Mouse (Mus musculus) heart, embryonic 16.5 days (tissue): ENCODE data around the gene Olfr641. TPM values are rescaled to one million over a fixed set of nuclear protein-coding genes. Genes with fewer than 3 reads are reported as not detected.

ENCODE experiments used
- ATAC-seq: fragments of 200-750 bp; cut with Nextera tagmentation; replicated peaks from 2 replicates; pipeline ENCODE4 v1.8.0; 2017; ENCODE audit warnings: moderate number of reproducible peaks; ENCODE audit not compliant: insufficient read depth, low FRiP score; ENCODE audit errors: extremely low read depth
- H3K27ac ChIP-seq: fragments of 300-500 bp; sonication (generic); 2 replicates; pipeline ENCODE4 v1.5.1; 2014; ENCODE audit warnings: mild to moderate bottlenecking, low read length, control low read depth, moderate library complexity
- H3K27me3 ChIP-seq: fragments of 300-500 bp; sonication (generic); 2 replicates; pipeline ENCODE4 v1.6.1; 2014; ENCODE audit warnings: low read length, mixed read lengths; ENCODE audit not compliant: control insufficient read depth, insufficient read depth
- H3K36me3 ChIP-seq: fragments of 300-500 bp; sonication (generic); 2 replicates; pipeline ENCODE4 v1.6.1; 2014; ENCODE audit not compliant: control insufficient read depth, insufficient read depth
- H3K4me1 ChIP-seq: fragments of 300-500 bp; sonication (generic); 2 replicates; pipeline ENCODE4 v1.6.1; 2014; ENCODE audit warnings: low read length, mixed read lengths; ENCODE audit not compliant: control insufficient read depth, insufficient read depth
- H3K4me2 ChIP-seq: fragments of 300-500 bp; sonication (generic); 2 replicates; pipeline ENCODE4 v1.6.1; 2014; ENCODE audit warnings: low read depth, mild to moderate bottlenecking, control low read depth, low read length
- H3K4me3 ChIP-seq: fragments of 300-500 bp; sonication (generic); 2 replicates; pipeline ENCODE4 v1.5.1; 2014; ENCODE audit warnings: mild to moderate bottlenecking, control low read depth, low read length
- H3K9ac ChIP-seq: fragments of 300-500 bp; sonication (generic); 2 replicates; pipeline ENCODE4 v1.6.1; 2014; ENCODE audit warnings: low read length, control low read depth
- H3K9me3 ChIP-seq: fragments of 300-500 bp; sonication (generic); replicated peaks from 2 replicates; pipeline ENCODE4 v1.6.1; 2016; ENCODE audit warnings: low read length; ENCODE audit not compliant: control insufficient read depth
- WGBS: fragments of 180-500 bp; shearing (Covaris S2); extraction: QIAGEN DNeasy Blood & Tissue Kit; methylation state at CpG from one replicate; pipeline ENCODE4 v1.1.7; 2014; 5-methylcytosine and 5-hydroxymethylcytosine counted together
- polyA plus RNA-seq: library from polyadenylated mRNA; unstranded; fragments of >200 nt; fragmentation: Nextera tagmentation; extraction: Ambion mirVana; gene quantifications from 2 replicates; pipeline ENCODE4 v1.2.1, GENCODE M21; 2015

The Olfr641 gene
- polyA plus RNA-seq: not detected in 2 replicates

DNA sequence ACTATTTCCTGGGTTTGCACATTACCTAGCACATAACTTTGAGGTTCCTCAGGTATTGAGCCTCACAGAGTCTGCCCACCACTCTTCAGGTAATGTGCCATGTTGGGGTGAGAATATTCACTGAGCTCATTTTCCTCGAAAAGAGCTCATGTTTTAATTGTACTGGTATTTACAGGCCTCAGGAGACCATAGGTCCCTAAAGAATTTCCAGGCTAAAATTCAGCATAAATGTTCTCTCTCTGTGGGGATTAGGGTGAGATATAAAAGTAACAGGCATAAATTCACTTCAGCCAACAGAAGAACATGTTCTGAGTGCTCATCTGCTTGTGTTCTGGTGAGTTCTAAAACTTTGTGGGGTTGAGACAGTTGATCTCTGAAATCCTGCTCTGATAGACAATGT, at the start of gene Olfr641:
Gene Olfr641 (plus strand): TSS at position 301 of the 400 bp plus-strand sequence.
- no peaks in the 10 kb centered on the region for H3K4me1 ChIP-seq
- no peaks in the 10 kb centered on the region for H3K27me3 ChIP-seq
- no peak for ATAC-seq
- H3K9me3 ChIP-seq: no peaks in the 10 kb centered on the region
- no peaks in the 10 kb centered on the region for H3K36me3 ChIP-seq
- H3K27ac ChIP-seq: no peak within 1 kb of the TSS
- H3K4me2 ChIP-seq: no peak within 1 kb of the TSS
- H3K9ac ChIP-seq: no peak within 1 kb of the TSS
- no peak within 1 kb of the TSS for H3K4me3 ChIP-seq
- 55% methylated on average over 1 of the region's 1 CpGs for WGBS

- Histone ChIP-seq H3K4me1 (no peaks in the 10 kb centered on the region), H3K36me3 (no peaks in the 10 kb centered on the region), H3K4me2 (no peak within 1 kb of the TSS), H3K4me3 (no peak within 1 kb of the TSS), H3K9me3 (no peaks in the 10 kb centered on the region), H3K9ac (no peak within 1 kb of the TSS), H3K27ac (no peak within 1 kb of the TSS), H3K27me3 (no peaks in the 10 kb centered on the region)
- no peak for ATAC-seq
Measured at GRCm38 (mm10) chr7:103998446-103998845, 36.8 kb upstream of the Olfr641 start, which contains the start of gene Olfr638. Gene Olfr638 (plus strand): TSS chr7:103998746.

GRCm38 (mm10) chr7:103999124-103999523, 36.1 kb upstream of the Olfr641 start:
- Histone ChIP-seq H3K27me3 (no peaks in the 10 kb centered on the region), H3K9ac (no peak overlapping the region)
- no peak for ATAC-seq

DNA sequence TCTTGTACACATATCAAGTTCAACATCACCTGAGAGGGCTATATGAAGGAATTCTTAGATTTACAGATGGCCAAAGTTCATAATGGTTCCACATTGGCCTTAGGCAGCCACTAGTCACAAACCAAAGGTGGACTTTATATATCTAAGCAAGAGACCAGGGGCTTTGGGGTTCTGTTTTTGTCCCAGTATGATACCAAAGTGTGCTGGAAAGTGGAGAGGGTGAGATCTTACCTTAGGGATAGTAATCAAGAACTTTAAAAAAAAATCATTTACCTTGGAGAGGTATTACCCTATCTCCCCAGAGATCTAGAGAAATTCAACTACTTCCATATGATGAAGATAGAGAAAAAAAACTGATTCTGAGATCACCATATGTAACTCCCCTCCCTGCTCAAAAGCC, 18.0 kb upstream of the Olfr641 start, which contains the start of gene Olfr639:
Gene Olfr639 (minus strand): TSS at position 101 of the 400 bp plus-strand sequence.
- H3K4me1 ChIP-seq: no peaks in the 10 kb centered on the region

More at GRCm38 (mm10) chr7:103999124-103999523, 36.1 kb upstream of the Olfr641 start:
- H3K9me3 ChIP-seq: no peaks in the 10 kb centered on the region
- H3K36me3 ChIP-seq: no peaks in the 10 kb centered on the region
- H3K27ac ChIP-seq: no peak overlapping the region
- H3K4me1 ChIP-seq: no peaks in the 10 kb centered on the region
- no peak overlapping the region for H3K4me2 ChIP-seq
- H3K4me3 ChIP-seq: no peak overlapping the region

DNA sequence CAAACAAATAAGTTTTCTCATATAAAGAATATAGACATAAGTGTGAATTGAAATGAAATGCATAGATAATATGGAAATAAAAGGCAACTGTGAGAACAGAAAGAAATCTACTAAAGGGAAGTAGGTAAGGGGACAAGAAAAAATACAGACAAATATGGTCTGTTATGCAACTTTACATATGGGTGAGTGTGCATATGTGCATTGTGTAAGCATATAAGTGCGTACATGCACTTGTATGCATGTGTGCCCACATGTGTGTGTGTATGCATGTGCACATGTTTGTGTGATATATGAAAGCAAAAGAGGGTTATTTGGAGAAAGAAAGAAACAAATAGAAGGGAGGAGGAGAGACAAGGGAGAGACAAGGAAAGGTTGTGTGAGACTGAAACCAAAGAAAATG, 16.3 kb upstream of the Olfr641 start:
- no peak overlapping the region for H3K9ac ChIP-seq
- no peaks in the 10 kb centered on the region for H3K36me3 ChIP-seq
- ATAC-seq: no peak
- no peak overlapping the region for H3K4me2 ChIP-seq
- H3K4me1 ChIP-seq: no peaks in the 10 kb centered on the region
- no peak overlapping the region for H3K4me3 ChIP-seq
- 79% methylated on average over 1 of the region's 1 CpGs for WGBS
- H3K27ac ChIP-seq: no peak overlapping the region
- H3K9me3 ChIP-seq: no peaks in the 10 kb centered on the region
- H3K27me3 ChIP-seq: no peaks in the 10 kb centered on the region

More for the DNA sequence above, 18.0 kb upstream of the Olfr641 start, which contains the start of gene Olfr639:
- H3K27ac ChIP-seq: no peak within 1 kb of the TSS
- H3K9ac ChIP-seq: no peak within 1 kb of the TSS
- ATAC-seq: no peak
- no peaks in the 10 kb centered on the region for H3K9me3 ChIP-seq
- no peak within 1 kb of the TSS for H3K4me2 ChIP-seq
- H3K36me3 ChIP-seq: no peaks in the 10 kb centered on the region
- H3K27me3 ChIP-seq: no peaks in the 10 kb centered on the region
- H3K4me3 ChIP-seq: no peak within 1 kb of the TSS

DNA sequence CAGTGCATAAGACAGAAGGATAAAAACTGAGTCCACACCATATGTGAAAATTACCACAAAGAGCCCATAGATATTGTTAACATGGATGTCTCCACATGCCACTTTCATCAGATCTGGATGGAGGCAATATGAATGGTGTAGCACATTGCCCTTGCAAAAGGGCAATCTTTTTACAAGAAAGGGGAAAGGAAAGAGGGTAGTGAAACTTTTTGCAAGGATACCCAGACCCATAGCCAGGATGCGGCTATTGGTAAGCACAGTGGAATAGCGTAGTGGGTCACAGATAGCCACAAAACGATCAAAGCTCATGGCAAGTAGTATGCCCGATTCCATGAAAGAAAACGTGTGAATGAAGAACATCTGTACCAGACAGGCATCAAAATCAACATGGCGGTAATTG, 13.6 kb upstream of the Olfr641 start:
- Histone ChIP-seq H3K4me1 (no peaks in the 10 kb centered on the region), H3K9me3 (no peaks in the 10 kb centered on the region), H3K9ac (no peak overlapping the region), H3K27me3 (no peaks in the 10 kb centered on the region), H3K36me3 (no peaks in the 10 kb centered on the region), H3K27ac (no peak overlapping the region), H3K4me3 (no peak overlapping the region), H3K4me2 (no peak overlapping the region)
- ATAC-seq: no peak
- WGBS: 86% methylated on average over 6 of the region's 6 CpGs

GRCm38 (mm10) chr7:104025473-104025872, 9.8 kb upstream of the Olfr641 start, which contains the start of gene Olfr640:
Gene Olfr640 (minus strand): TSS chr7:104025573.
- H3K4me2 ChIP-seq: no peak within 1 kb of the TSS
- WGBS: 69% methylated on average over 6 of the region's 6 CpGs
- no peak for ATAC-seq
- H3K9me3 ChIP-seq: no peaks in the 10 kb centered on the region
- no peaks in the 10 kb centered on the region for H3K27me3 ChIP-seq
- no peaks in the 10 kb centered on the region for H3K4me1 ChIP-seq
- no peak within 1 kb of the TSS for H3K9ac ChIP-seq
- H3K4me3 ChIP-seq: no peak within 1 kb of the TSS
- H3K36me3 ChIP-seq: no peaks in the 10 kb centered on the region
- no peak within 1 kb of the TSS for H3K27ac ChIP-seq

DNA sequence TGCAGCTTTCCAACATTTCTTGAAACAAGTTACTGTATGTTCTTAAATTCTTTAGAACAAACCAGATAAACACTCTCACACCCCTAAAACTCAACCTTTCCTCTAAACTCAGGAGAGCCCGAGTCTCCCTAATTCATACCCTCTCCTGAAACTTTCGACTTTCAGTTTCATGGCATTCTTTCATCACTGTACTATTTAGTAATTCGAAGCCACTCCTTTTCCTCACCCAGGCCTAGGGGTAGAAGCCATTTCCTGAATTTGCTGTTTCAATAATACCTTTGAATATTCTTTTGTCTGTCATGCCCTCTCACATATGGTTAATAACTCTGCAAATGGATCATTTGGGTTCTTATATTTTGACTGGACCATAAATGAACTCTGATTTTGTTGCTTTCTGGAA, 8.3 kb upstream of the Olfr641 start:
- Histone ChIP-seq H3K9me3 (no peaks in the 10 kb centered on the region), H3K4me2 (no peak overlapping the region), H3K27ac (no peak overlapping the region), H3K9ac (no peak overlapping the region), H3K27me3 (no peaks in the 10 kb centered on the region), H3K4me1 (no peaks in the 10 kb centered on the region), H3K4me3 (no peak overlapping the region), H3K36me3 (no peaks in the 10 kb centered on the region)
- WGBS: 67% methylated on average over 3 of the region's 3 CpGs
- ATAC-seq: no peak

DNA sequence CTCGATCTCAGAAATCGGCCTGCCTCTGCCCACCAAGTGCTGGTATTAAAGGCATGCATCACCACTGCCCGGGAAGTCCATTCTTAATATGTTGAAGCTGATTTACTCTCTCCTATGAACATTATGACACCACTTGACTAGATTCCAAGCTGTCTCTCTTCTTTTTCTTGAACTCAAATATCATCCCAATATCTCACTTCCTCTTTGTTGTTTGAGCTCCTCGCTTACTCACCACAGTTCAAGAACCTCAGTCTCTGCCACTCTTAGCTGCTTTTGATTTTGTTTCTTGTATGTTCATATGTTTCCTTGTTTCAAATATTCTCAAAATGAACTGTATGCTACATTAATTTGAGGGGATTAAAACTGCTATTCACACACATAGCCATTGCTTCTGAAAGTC, 15.5 kb downstream of the Olfr641 start:
- H3K9me3 ChIP-seq: no peaks in the 10 kb centered on the region
- H3K4me3 ChIP-seq: no peak overlapping the region
- H3K27ac ChIP-seq: no peak overlapping the region
- 78% methylated on average over 4 of the region's 4 CpGs for WGBS
- H3K27me3 ChIP-seq: no peaks in the 10 kb centered on the region
- no peaks in the 10 kb centered on the region for H3K4me1 ChIP-seq
- no peak overlapping the region for H3K9ac ChIP-seq
- H3K36me3 ChIP-seq: no peaks in the 10 kb centered on the region
- no peak overlapping the region for H3K4me2 ChIP-seq
- no peak for ATAC-seq
